Mouse (Mus musculus) heart, postnatal 0 days (tissue): ENCODE data around the gene Pdlim3. TPM values are rescaled to one million over a fixed set of nuclear protein-coding genes. Genes with fewer than 3 reads are reported as not detected.

Experiments used
- ATAC-seq: fragments of 200-750 bp; cut with Nextera tagmentation; 2 replicates; pipeline ENCODE4 v1.8.0; 2017; ENCODE audit warnings: low read depth, moderate number of reproducible peaks, moderate library complexity; ENCODE audit not compliant: insufficient read depth
- DNase-seq: peaks from one replicate; pipeline ENCODE4 v3.0.0-alpha.2; 2016; ENCODE audit warnings: low spot score
- H3K27ac ChIP-seq: fragments of 300-500 bp; sonication (generic); 2 replicates; pipeline ENCODE4 v1.5.1; 2014; ENCODE audit warnings: low read depth, mild to moderate bottlenecking
- H3K27me3 ChIP-seq: fragments of 300-500 bp; sonication (generic); 2 replicates; pipeline ENCODE4 v1.6.1; 2014; ENCODE audit warnings: low read length, mixed read lengths; ENCODE audit not compliant: control insufficient read depth, insufficient read depth
- H3K36me3 ChIP-seq: fragments of 300-500 bp; sonication (generic); replicated peaks from 2 replicates; pipeline ENCODE4 v1.6.1; 2014; ENCODE audit warnings: low read length, mixed read lengths; ENCODE audit not compliant: control insufficient read depth, insufficient read depth
- H3K4me1 ChIP-seq: fragments of 300-500 bp; sonication (generic); 2 replicates; pipeline ENCODE4 v1.6.1; 2014; ENCODE audit warnings: antibody characterized with exemption; ENCODE audit not compliant: control insufficient read depth, insufficient read depth
- H3K4me2 ChIP-seq: fragments of 300-500 bp; sonication (generic); 2 replicates; pipeline ENCODE4 v1.6.1; 2014; ENCODE audit warnings: low read depth, mild to moderate bottlenecking, low read length, moderate library complexity
- H3K4me3 ChIP-seq: fragments of 300-500 bp; sonication (generic); 2 replicates; pipeline ENCODE4 v1.5.1; 2014; ENCODE audit warnings: low read depth, low read length
- H3K9ac ChIP-seq: fragments of 300-500 bp; sonication (generic); replicated peaks from 2 replicates; pipeline ENCODE4 v1.6.1; 2014; ENCODE audit warnings: low read depth, low read length, mixed read lengths
- H3K9me3 ChIP-seq: fragments of 300-500 bp; sonication (generic); replicated peaks from 2 replicates; pipeline ENCODE4 v1.6.1; 2016; ENCODE audit warnings: low read length; ENCODE audit not compliant: control insufficient read depth
- CTCF ChIP-seq: IDR thresholded peaks from 2 replicates; pipeline ENCODE4 v1.5.1; 2016; ENCODE audit warnings: antibody characterized with exemption, control low read depth, low read depth
- EP300 ChIP-seq: IDR thresholded peaks from 2 replicates; pipeline ENCODE4 v1.6.1; 2016; ENCODE audit warnings: antibody characterized with exemption, low read depth
- WGBS: fragments of 180-500 bp; shearing (Covaris S2); extraction: QIAGEN DNeasy Blood & Tissue Kit; methylation state at CpG from one replicate; pipeline ENCODE4 v1.1.7; 2014; 5-methylcytosine and 5-hydroxymethylcytosine counted together
- polyA plus RNA-seq: library from polyadenylated mRNA; unstranded; fragments of >200 nt; fragmentation: Nextera tagmentation; extraction: Ambion mirVana; gene quantifications from 2 replicates; pipeline ENCODE4 v1.2.1, GENCODE M21; 2015
- total RNA-seq: library from RNA; depleted of rRNA; stranded (reverse); fragments of >200 nt; gene quantifications from 2 replicates; pipeline ENCODE4 v1.2.3, GENCODE M21; 2014; ENCODE audit warnings: low replicate concordance; rRNA removed

The Pdlim3 gene
- total and polyA plus RNA-seq, 2 experiments from 2014 or later: 127 to 168 TPM

DNA sequence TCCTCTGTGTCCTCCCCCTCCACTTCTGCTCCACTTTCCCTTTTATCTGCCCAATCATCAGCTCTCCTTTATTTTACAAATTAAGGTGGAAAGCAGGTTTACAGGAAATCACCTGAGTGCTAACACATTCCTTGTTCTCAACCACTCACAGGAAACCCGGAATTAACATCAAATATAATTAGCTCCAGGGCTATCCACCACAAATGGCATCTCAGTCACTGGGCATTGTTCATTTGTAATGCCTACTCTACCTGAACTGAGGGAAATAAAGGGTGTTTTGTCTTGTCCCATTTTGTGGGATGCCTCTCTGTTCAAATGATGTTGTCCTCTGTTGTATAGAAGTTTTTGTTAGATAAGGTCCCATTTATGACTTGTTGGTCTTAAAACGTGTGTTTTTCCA, 65.4 kb downstream of the Pdlim3 start:
- no peak overlapping the region for H3K9ac ChIP-seq
- no peak for ATAC-seq
- no peak overlapping the region for H3K27ac ChIP-seq
- H3K4me3 ChIP-seq: no peak overlapping the region
- no peaks in the 10 kb centered on the region for H3K9me3 ChIP-seq
- no peaks in the 10 kb centered on the region for H3K36me3 ChIP-seq
- WGBS: 57% methylated on average over 2 of the region's 2 CpGs
- H3K4me1 ChIP-seq: no peaks in the 10 kb centered on the region
- DNase-seq: no peak
- H3K4me2 ChIP-seq: no peak overlapping the region
- no peaks in the 10 kb centered on the region for H3K27me3 ChIP-seq
- no peak for TF ChIP-seq EP300
- no peak for TF ChIP-seq CTCF

Other genes starting within 250 kb of the Pdlim3 start
- not detected in 2 replicates for gene Ccdc110, start 49.2 kb downstream of the Pdlim3 start, total RNA-seq
- not detected in 2 replicates for gene Ccdc110, start 49.2 kb downstream of the Pdlim3 start, polyA plus RNA-seq
- not detected in 2 replicates for gene 1700029J07Rik, start 89.8 kb downstream of the Pdlim3 start, total RNA-seq
- 1.3 and 1.6 TPM in 2 replicates for gene 1700029J07Rik, start 89.8 kb downstream of the Pdlim3 start, polyA plus RNA-seq
- 16.9 and 47.4 TPM in 2 replicates for gene Ufsp2, start 90.1 kb downstream of the Pdlim3 start, total RNA-seq
- 59.5 and 61.4 TPM in 2 replicates for gene Ufsp2, start 90.1 kb downstream of the Pdlim3 start, polyA plus RNA-seq
- 0.08 and 0.99 TPM in 2 replicates for gene Lrp2bp, start 113.8 kb downstream of the Pdlim3 start, total RNA-seq
- gene Lrp2bp, start 113.8 kb downstream of the Pdlim3 start, polyA plus RNA-seq: 0.36 and 0.65 TPM in 2 replicates
- gene Ankrd37, start 120.2 kb downstream of the Pdlim3 start, total RNA-seq: 1.2 and 42.2 TPM in 2 replicates
- 10.2 and 14.3 TPM in 2 replicates for gene Ankrd37, start 120.2 kb downstream of the Pdlim3 start, polyA plus RNA-seq